8 mouse cellular contexts compared by ENCODE assay signal in the genomic region with DNA sequence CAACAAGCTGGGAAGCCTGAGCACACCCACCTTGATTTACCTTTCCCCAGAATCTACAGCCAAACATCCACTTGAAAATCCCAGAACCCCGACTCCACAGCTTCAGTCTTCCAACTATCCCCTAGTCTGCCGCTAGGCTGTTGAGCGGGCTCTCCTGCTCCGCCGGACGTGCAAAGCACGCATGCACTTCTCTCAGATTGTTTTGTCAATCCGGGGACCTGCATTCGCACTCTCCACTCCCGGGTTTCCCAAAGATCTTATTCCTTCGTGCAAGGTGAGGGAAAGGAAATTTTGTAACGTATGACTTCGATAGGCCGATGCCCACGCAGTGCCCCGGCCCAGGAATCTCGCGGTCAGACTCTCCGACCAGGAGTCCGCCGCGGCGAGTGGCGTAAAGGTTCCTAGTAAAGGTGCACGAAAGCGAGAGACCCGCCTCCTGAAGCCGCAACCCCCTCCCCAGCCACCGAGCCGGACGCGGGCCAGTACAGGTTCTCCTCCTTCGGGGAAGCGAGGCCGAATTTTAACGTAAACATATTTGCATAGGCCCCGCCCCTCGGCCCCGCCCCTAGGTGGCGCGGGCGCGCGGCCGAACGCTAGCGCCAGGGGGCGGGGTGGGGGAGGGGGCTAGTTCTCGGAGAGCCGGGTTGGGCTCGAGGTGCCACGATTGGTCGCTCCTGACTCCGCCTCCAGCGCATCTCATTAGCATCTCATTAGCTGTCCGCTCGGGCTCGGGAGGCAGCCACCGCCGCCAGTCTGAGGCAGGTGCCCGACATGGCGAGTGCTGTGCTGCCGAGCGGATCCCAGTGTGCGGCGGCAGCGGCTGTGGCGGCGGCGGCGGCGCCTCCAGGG. TPM values are rescaled to one million over a fixed set of nuclear protein-coding genes. Genes with fewer than 3 reads are reported as not detected.
DNase-seq lines count a peak whose midpoint lies in the region; ATAC-seq and TF ChIP-seq lines count a peak whose summit lies in the region.

A gene (plus strand): TSS at position 572 of the 849 bp plus-strand sequence.

- no peaks in the 10 kb centered on the region for H3K9me3 ChIP-seq in embryonic facial prominence, embryonic 15.5 days (replicated peaks)
- no peaks in the 10 kb centered on the region for H3K9me3 ChIP-seq in midbrain, embryonic 10.5 days (replicated peaks)

- H3K36me3 ChIP-seq in embryonic facial prominence, embryonic 15.5 days = no peaks in the 10 kb centered on the region
- no peaks in the 10 kb centered on the region for H3K36me3 ChIP-seq in heart, adult 2 months (ENCODE audit: control insufficient read depth, insufficient read depth, low read length)
- H3K36me3 ChIP-seq in midbrain, embryonic 10.5 days = no peaks in the 10 kb centered on the region

- peak within 1 kb of the TSS; percentile 77 for H3K27ac ChIP-seq in embryonic facial prominence, embryonic 15.5 days (replicated peaks)
- peak within 1 kb of the TSS; percentile 85 for H3K27ac ChIP-seq in heart, adult 2 months
- peak within 1 kb of the TSS; percentile 96 for H3K27ac ChIP-seq in midbrain, embryonic 10.5 days (replicated peaks)

- 0 out of 2 replicates have a peak, but pooled peaks have one; percentile 9 for TF ChIP-seq EP300 in heart, adult 2 months (IDR thresholded peaks at IDR 0.05; ENCODE audit: insufficient read depth, low read depth, low read length)

- ATAC-seq in embryonic facial prominence, embryonic 15.5 days (ENCODE audit: insufficient number of reproducible peaks, low FRiP score, low TSS enrichment, low read depth) = peak; percentile 96

- TF ChIP-seq POLR2A in heart, adult 2 months (IDR thresholded peaks at IDR 0.05; ENCODE audit: insufficient read depth, low read depth, low read length) = peak; percentile 82

- H3K4me1 ChIP-seq in embryonic facial prominence, embryonic 15.5 days = peaks cover 34% of the 10 kb centered on the region
- 0 out of 2 replicates have a peak, but pooled peaks cover 1% of the 10 kb centered on the region for H3K4me1 ChIP-seq in heart, adult 2 months (ENCODE audit: control insufficient read depth, insufficient read depth, low read length)
- peaks cover 43% of the 10 kb centered on the region for H3K4me1 ChIP-seq in midbrain, embryonic 10.5 days

- peak within 1 kb of the TSS; percentile 94 for H3K4me2 ChIP-seq in embryonic facial prominence, embryonic 15.5 days (replicated peaks)

- intact Hi-C loops in heart, adult 2 months (cut with DNase I) = loop anchor here (5.0 kb wide), 2 partner anchors 108 to 167 kb away; no protein-coding TSS in a partner anchor
- intact Hi-C loops in left cerebral cortex, postnatal 4 days (cut with DNase I) = loop anchor here (5.0 to 10.0 kb wide), 3 partner anchors 172 to 795 kb away; no protein-coding TSS in a partner anchor

- H3K27me3 ChIP-seq in embryonic facial prominence, embryonic 15.5 days = peaks cover 20% of the 10 kb centered on the region; the same call in 1 of the 2 replicates
- H3K27me3 ChIP-seq in heart, adult 2 months (ENCODE audit: control insufficient read depth, insufficient read depth, low read length) = peaks cover 7% of the 10 kb centered on the region; the same call in 1 of the 2 replicates
- peaks cover 23% of the 10 kb centered on the region for H3K27me3 ChIP-seq in midbrain, embryonic 10.5 days (ENCODE audit: low read depth, poor library complexity, severe bottlenecking)

- no peaks in the 10 kb centered on the region for H3K79me2 ChIP-seq in heart, adult 2 months (replicated peaks; ENCODE audit: control insufficient read depth, insufficient read depth, low read length)

- WGBS in embryonic facial prominence, embryonic 15.5 days = under 1% methylated on average over 72 of the region's 72 CpGs
- WGBS in heart, adult 2 months = under 1% methylated on average over 72 of the region's 72 CpGs
- WGBS in midbrain, embryonic 10.5 days = under 1% methylated on average over 72 of the region's 72 CpGs

- H3K4me3 ChIP-seq in embryonic facial prominence, embryonic 15.5 days (replicated peaks) = peak within 1 kb of the TSS; percentile 72
- H3K4me3 ChIP-seq in heart, adult 2 months = peak within 1 kb of the TSS; percentile 54
- H3K4me3 ChIP-seq in midbrain, embryonic 10.5 days = peak within 1 kb of the TSS; percentile 88

- peak; percentile 65 for TF ChIP-seq CTCF in heart, adult 2 months (IDR thresholded peaks at IDR 0.05)

- peak; percentile 99 for DNase-seq in brain, adult 2 months (ENCODE audit: low read depth, low spot score)
- peak; percentile 91 to 95 for DNase-seq in heart, adult 2 months
- DNase-seq in kidney, adult 18-20 months = peak; percentile 93
- DNase-seq in left cerebral cortex, postnatal 4 days = peak; percentile 98
- DNase-seq in midbrain, embryonic 10.5 days (ENCODE audit: low spot score) = peak; percentile 99
- peak; percentile 97 for DNase-seq in right cerebral cortex, postnatal 36 days (ENCODE audit: low spot score in 2 of 2)
- peak; percentile 88 to 94 for DNase-seq in urinary bladder, postnatal 36 days (ENCODE audit: low spot score in 2 of 2)

- H3K9ac ChIP-seq in embryonic facial prominence, embryonic 15.5 days = peak within 1 kb of the TSS; percentile 57
- peak within 1 kb of the TSS; percentile 58 for H3K9ac ChIP-seq in heart, adult 2 months (ENCODE audit: low read depth, low read length)

RNA-seq across cellular contexts. Expression of the gene that starts here (rescaled TPM):
- polyA plus RNA-seq in embryonic facial prominence, embryonic 15.5 days (2015; fragmentation: Nextera tagmentation; extraction: Ambion mirVana) = 57.0 and 65.2 TPM in 2 replicates
- total RNA-seq in heart, adult 2 months (2021) = 1 to 10 TPM; 1.6 to 2.4 TPM
- 2.6 and 3.3 TPM in 2 replicates for polyA plus RNA-seq in heart, adult 2 months (2012; rRNA removed)
- total RNA-seq in left cerebral cortex, postnatal 4 days (2021) = 100 to 1,000 TPM; 235 to 290 TPM
- polyA plus RNA-seq in midbrain, embryonic 10.5 days (2016; fragmentation: Nextera tagmentation; extraction: Ambion mirVana) = 81.6 and 89.9 TPM in 2 replicates

Comparison
In these comparisons a context has a peak if more than half of its experiments do, and no peak if none do; other contexts are left out.
1. Peak in every context shown above with its lines: DNase-seq, ATAC-seq, H3K4me3 ChIP-seq and H3K27ac ChIP-seq.
2. RNA of the gene that starts here (total RNA-seq): 235 to 290 TPM in left cerebral cortex, postnatal 4 days; 1.6 to 2.4 TPM in heart, adult 2 months; every median in the first group is over 10 times any median in the second.
3. RNA of the gene that starts here (polyA plus RNA-seq): 81.6 to 89.9 TPM in midbrain, embryonic 10.5 days and 57.0 to 65.2 TPM in embryonic facial prominence, embryonic 15.5 days; 2.6 to 3.3 TPM in heart, adult 2 months; every median in the first group is over 10 times any median in the second.